Mouse (Mus musculus) thymus, postnatal 0 days (tissue): ENCODE results near the gene Ndufa3. TPM values are rescaled to one million over a fixed set of nuclear protein-coding genes. Genes with fewer than 3 reads are reported as not detected.

Experiments
- DNase-seq: peaks from one replicate; pipeline ENCODE4 v3.0.0-alpha.2; 2015; ENCODE audit warnings: low spot score
- microRNA-seq: library from miRNA; unstranded; fragments of <30 nt; microRNA quantifications from one replicate; pipeline ENCODE4, GENCODE M21; 2016; ENCODE audit warnings: borderline number of aligned reads
- polyA plus RNA-seq: library from polyadenylated mRNA; unstranded; fragments of >200 nt; fragmentation: Nextera tagmentation; extraction: Ambion mirVana; gene quantifications from 2 replicates; pipeline ENCODE4 v1.2.1, GENCODE M21; 2015

Ndufa3 gene
- polyA plus RNA-seq, 1 experiment from 2014 or later: 523 TPM

DNA sequence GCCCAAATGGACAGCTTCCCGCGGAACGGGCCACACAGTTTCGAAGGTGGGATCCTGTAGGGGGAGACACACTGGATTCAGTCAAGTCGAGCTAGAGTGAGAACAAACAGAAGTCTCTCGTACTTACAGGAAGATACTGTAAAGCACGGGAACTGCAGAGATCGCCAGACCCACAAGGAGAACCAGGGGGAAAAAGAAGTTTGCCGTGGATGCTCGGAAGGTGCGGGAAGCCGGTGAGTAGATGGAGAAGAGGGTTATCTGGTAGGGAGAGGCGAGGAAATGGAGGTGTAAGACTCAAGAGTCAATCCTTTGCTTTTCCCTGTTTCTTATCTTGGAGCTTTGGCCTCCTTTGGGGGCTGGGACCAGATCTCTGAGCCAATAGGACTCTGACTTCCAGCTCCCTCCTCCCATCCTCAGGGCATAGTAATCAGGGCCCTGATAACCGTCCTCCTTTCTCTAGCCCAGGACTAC, 49.8 kb downstream of the Ndufa3 start:
- DNase-seq: no peak

Small RNA genes lying within 50 kb of the gene (microRNA-seq; reads per million reads assigned to microRNA genes)
- gene Gm25100 (not detected), gene Mir3572 (6.7 reads per million, percentile 11 among the genes with 10 or more reads in this experiment)

Other genes starting within 250 kb of the Ndufa3 start
- 0.35 and 0.73 TPM in 2 replicates for gene Cacng8, start 226.7 kb upstream of the Ndufa3 start, polyA plus RNA-seq
- gene Cacng6, start 193.2 kb upstream of the Ndufa3 start, polyA plus RNA-seq: 0.13 and 0.26 TPM in 2 replicates
- gene Tarm1, start 114.7 kb upstream of the Ndufa3 start, polyA plus RNA-seq: 0.21 and 0.39 TPM in 2 replicates
- 0.09 TPM in 1 of 2 replicates, not detected in the other for gene Oscar, start 1.2 kb upstream of the Ndufa3 start, polyA plus RNA-seq
- gene Tfpt, start 12.6 kb downstream of the Ndufa3 start, polyA plus RNA-seq: 20.8 and 28.9 TPM in 2 replicates
- gene Prpf31, start 12.6 kb downstream of the Ndufa3 start, polyA plus RNA-seq: 88.2 and 93.1 TPM in 2 replicates
- gene Cnot3, start 27.9 kb downstream of the Ndufa3 start, polyA plus RNA-seq: 42.6 and 44.5 TPM in 2 replicates
- 20.7 and 22.9 TPM in 2 replicates for gene Leng1, start 48.5 kb downstream of the Ndufa3 start, polyA plus RNA-seq
- 12.5 TPM in 2 replicates for gene Tmc4, start 60.2 kb downstream of the Ndufa3 start, polyA plus RNA-seq
- gene Tsen34, start 75.5 kb downstream of the Ndufa3 start, polyA plus RNA-seq: 67.5 and 70.1 TPM in 2 replicates
- gene Mboat7, start 76.2 kb downstream of the Ndufa3 start, polyA plus RNA-seq: 36.0 and 40.1 TPM in 2 replicates
- gene Rps9, start 86.6 kb downstream of the Ndufa3 start, polyA plus RNA-seq: 2,079 and 2,116 TPM in 2 replicates
- gene Pirb, start 103.0 kb downstream of the Ndufa3 start, polyA plus RNA-seq: 2.5 TPM in 2 replicates
- 0.06 TPM in 1 of 2 replicates, not detected in the other for gene Gm15448, start 208.3 kb downstream of the Ndufa3 start, polyA plus RNA-seq
- 0.45 and 0.51 TPM in 2 replicates for gene Pira2, start 227.7 kb downstream of the Ndufa3 start, polyA plus RNA-seq